Mouse (Mus musculus): Measurements from ENCODE around the gene Olfr292. TPM values are rescaled to one million over a fixed set of nuclear protein-coding genes. Genes with fewer than 3 reads are reported as not detected.

Gene Olfr292
- not detected in 2 replicates for polyA plus RNA-seq (2014; fragmentation: Nextera tagmentation; extraction: Ambion mirVana)

- no peaks in the 10 kb centered on the region for H3K9me3 ChIP-seq (ENCODE audit: control insufficient read depth, low read length)
- H3K4me1 ChIP-seq (ENCODE audit: control insufficient read depth, insufficient read depth, low read length), result no peaks in the 10 kb centered on the region
- no peak within 1 kb of the TSS for H3K27ac ChIP-seq (ENCODE audit: low read depth, low read length)
- DNase-seq (ENCODE audit: low spot score, missing footprints) (no peak), ATAC-seq (ENCODE audit: low FRiP score) (no peak)
- H3K27me3 ChIP-seq (ENCODE audit: control insufficient read depth, insufficient read depth, low read length), result no peaks in the 10 kb centered on the region
- no peak within 1 kb of the TSS for H3K4me3 ChIP-seq (ENCODE audit: low read depth, low read length)
- no peaks in the 10 kb centered on the region for H3K36me3 ChIP-seq (ENCODE audit: control insufficient read depth, insufficient read depth, low read length)
- no peak within 1 kb of the TSS for H3K9ac ChIP-seq (ENCODE audit: low read length)
- H3K4me2 ChIP-seq, result no peak within 1 kb of the TSS
Observed at GRCm38 (mm10) chr7:86688030-86688429, at the start of gene Olfr292. Gene Olfr292 (plus strand): TSS chr7:86688330.

- no peak within 1 kb of the TSS for H3K9ac ChIP-seq (ENCODE audit: low read length)
- DNase-seq (ENCODE audit: low spot score, missing footprints) (no peak), ATAC-seq (ENCODE audit: low FRiP score) (no peak)
- H3K27ac ChIP-seq (ENCODE audit: low read depth, low read length), result no peak within 1 kb of the TSS
- no peak within 1 kb of the TSS for H3K4me3 ChIP-seq (ENCODE audit: low read depth, low read length)
- no peaks in the 10 kb centered on the region for H3K4me1 ChIP-seq (ENCODE audit: control insufficient read depth, insufficient read depth, low read length)
- WGBS, result 93% methylated on average over 4 of the region's 4 CpGs
- no peaks in the 10 kb centered on the region for H3K27me3 ChIP-seq (ENCODE audit: control insufficient read depth, insufficient read depth, low read length)
- no peak within 1 kb of the TSS for H3K4me2 ChIP-seq
- H3K9me3 ChIP-seq (ENCODE audit: control insufficient read depth, low read length), result no peaks in the 10 kb centered on the region
- no peaks in the 10 kb centered on the region for H3K36me3 ChIP-seq (ENCODE audit: control insufficient read depth, insufficient read depth, low read length)
Observed at GRCm38 (mm10) chr7:86648761-86649160, 39.4 kb upstream of the Olfr292 start, which contains the start of gene Olfr293. Gene Olfr293 (plus strand): TSS chr7:86649061.

GRCm38 (mm10) chr7:86725013-86725412 lies 36.9 kb downstream of the Olfr292 start:
- H3K4me3 ChIP-seq (ENCODE audit: low read depth, low read length), result no peak overlapping the region
- ATAC-seq (ENCODE audit: low FRiP score) (no peak), DNase-seq (ENCODE audit: low spot score, missing footprints) (no peak)
- no peak overlapping the region for H3K9ac ChIP-seq (ENCODE audit: low read length)
- no peaks in the 10 kb centered on the region for H3K27me3 ChIP-seq (ENCODE audit: control insufficient read depth, insufficient read depth, low read length)
- H3K36me3 ChIP-seq (ENCODE audit: control insufficient read depth, insufficient read depth, low read length), result no peaks in the 10 kb centered on the region
- H3K27ac ChIP-seq (ENCODE audit: low read depth, low read length), result no peak overlapping the region
- no peaks in the 10 kb centered on the region for H3K4me1 ChIP-seq (ENCODE audit: control insufficient read depth, insufficient read depth, low read length)
- H3K4me2 ChIP-seq, result no peak overlapping the region
- no peaks in the 10 kb centered on the region for H3K9me3 ChIP-seq (ENCODE audit: control insufficient read depth, low read length)

Other genes starting within 250 kb of the Olfr292 start
- gene Olfr299, start 228.4 kb upstream of the Olfr292 start, polyA plus RNA-seq (2014; fragmentation: Nextera tagmentation; extraction: Ambion mirVana), result not detected in 2 replicates
- not detected in 2 replicates for gene Olfr298, start 195.8 kb upstream of the Olfr292 start, polyA plus RNA-seq (2014; fragmentation: Nextera tagmentation; extraction: Ambion mirVana)
- not detected in 2 replicates for gene Olfr297, start 168.4 kb upstream of the Olfr292 start, polyA plus RNA-seq (2014; fragmentation: Nextera tagmentation; extraction: Ambion mirVana)
- not detected in 2 replicates for gene Olfr295, start 104.5 kb upstream of the Olfr292 start, polyA plus RNA-seq (2014; fragmentation: Nextera tagmentation; extraction: Ambion mirVana)
- not detected in 2 replicates for gene Olfr294, start 71.7 kb upstream of the Olfr292 start, polyA plus RNA-seq (2014; fragmentation: Nextera tagmentation; extraction: Ambion mirVana)
- not detected in 2 replicates for gene Olfr293, start 39.3 kb upstream of the Olfr292 start, polyA plus RNA-seq (2014; fragmentation: Nextera tagmentation; extraction: Ambion mirVana)
- gene Folh1, start 87.6 kb downstream of the Olfr292 start, polyA plus RNA-seq (2014; fragmentation: Nextera tagmentation; extraction: Ambion mirVana), result 0.11 TPM in 1 of 2 replicates, not detected in the other
- not detected in 2 replicates for gene Vmn2r77, start 106.7 kb downstream of the Olfr292 start, polyA plus RNA-seq (2014; fragmentation: Nextera tagmentation; extraction: Ambion mirVana)
- not detected in 2 replicates for gene Vmn2r78, start 226.8 kb downstream of the Olfr292 start, polyA plus RNA-seq (2014; fragmentation: Nextera tagmentation; extraction: Ambion mirVana)